Mouse (Mus musculus) liver, embryonic 14.5 days (tissue): Measurements from ENCODE around the gene Trappc10.
A peak's percentile ranks its signal among the peaks of the same experiment; 100 is the strongest.

ENCODE experiments used
- CTCF ChIP-seq: IDR thresholded peaks from 2 replicates; pipeline ENCODE4 v1.5.1; 2016; ENCODE audit warnings: antibody characterized with exemption, low read depth, control low read depth
- EP300 ChIP-seq: IDR thresholded peaks from 2 replicates; pipeline ENCODE4 v1.6.1; 2016; ENCODE audit warnings: antibody characterized with exemption, low read depth

GRCm38 (mm10) chr10:78184531-78185380 lies 59.7 kb downstream of the Trappc10 start, which contains the start of gene Pwp2:
- TF ChIP-seq EP300 (no peak), CTCF (peak; percentile 43; the same call in 1 of the 2 replicates)
